In genomic region chr4:134094923-134095547, GRCm38 (mm10) we compare ENCODE assay signal across 11 mouse cellular contexts. TPM values are rescaled to one million over a fixed set of nuclear protein-coding genes. Genes with fewer than 3 reads are reported as not detected.
DNase-seq lines count a peak whose midpoint lies in the region; TF ChIP-seq lines count a peak whose summit lies in the region.
"Had no signal": no experiment of that assay in that cellular context is flagged by ENCODE, and none has a peak within 500 bp of the region (broad histone marks: within the 10 kb centered on the region; RNA-seq: fewer than 3 reads in every experiment).

Gene Cd52, minus strand, starts transcription at chr4:134095082.

- peak; percentile 27 for DNase-seq in gastrocnemius, postnatal 25 days
- DNase-seq in gastrocnemius, adult 18-20 months (ENCODE audit: low spot score) = no peak
- DNase-seq in lung, adult 18-20 months = peak; percentile 62 to 73
- DNase-seq in spleen, postnatal 36 days (ENCODE audit: low spot score in 2 of 2) = peak; percentile 93 to 94
- DNase-seq in left cerebral cortex, adult 8-10 months (ENCODE audit: low spot score in 2 of 2) = no peak
- DNase-seq in frontal cortex, postnatal 36 days (ENCODE audit: low spot score in 2 of 2) = no peak
- DNase-seq in urinary bladder, postnatal 36 days (ENCODE audit: low spot score in 2 of 2) = no peak

- TF ChIP-seq POLR2A in bone marrow, adult 2 months (IDR thresholded peaks at IDR 0.05; ENCODE audit: borderline replicate concordance, control insufficient read depth, low read depth, low read length) = peak; percentile 41; the same call in 1 of the 2 replicates

- 7% methylated on average over 3 of the region's 3 CpGs for WGBS in bone marrow, adult 2 months

- TF ChIP-seq CTCF in bone marrow, adult 2 months (IDR thresholded peaks at IDR 0.05; ENCODE audit: control insufficient read depth, insufficient read depth, low read length) = no peak

- H3K4me1 ChIP-seq in bone marrow, adult 2 months (ENCODE audit: control insufficient read depth, insufficient read depth, low read length) = peaks cover 5% of the 10 kb centered on the region

- peak within 1 kb of the TSS; percentile 91 for H3K27ac ChIP-seq in bone marrow, adult 2 months (ENCODE audit: control insufficient read depth, insufficient read depth, low read depth, low read length, poor library complexity)

- H3K4me3 ChIP-seq in bone marrow, adult 2 months (replicated peaks; ENCODE audit: control insufficient read depth, low read depth, low read length) = peak within 1 kb of the TSS; percentile 91
- H3K4me3 ChIP-seq: erythroblast, embryonic 14.5 days; myocyte had no signal

RNA-seq across cellular contexts. Expression of gene Cd52, which starts in this region (rescaled TPM):
- total RNA-seq in gastrocnemius, postnatal 25 days (2021) = 1 to 10 TPM in 1 of 2 experiments, under 1 TPM in 1; 0.61 to 1.2 TPM
- under 1 TPM; 0.84 to 1.00 TPM for total RNA-seq in gastrocnemius, adult 18-20 months (2021)
- 270 and 801 TPM in 2 replicates for polyA plus RNA-seq in bone marrow, adult 2 months (2011; ENCODE audit: insufficient read depth, insufficient read length, low replicate concordance, missing spikeins)
- total RNA-seq in left cerebral cortex, adult 8-10 months (2022) = 10 to 100 TPM in 2 of 4 experiments, 1 to 10 TPM in 2; 2.5 to 32.5 (median 12.8) TPM
- polyA plus RNA-seq: C2C12, myocyte had no signal

Comparison
In these comparisons a context has a peak if more than half of its experiments do, and no peak if none do; other contexts are left out.
1. DNase-seq: peak in gastrocnemius, postnatal 25 days (single experiment), lung, adult 18-20 months (2 of 2) and spleen, postnatal 36 days (2 of 2); none in gastrocnemius, adult 18-20 months (single experiment), left cerebral cortex, adult 8-10 months (0 of 2), frontal cortex, postnatal 36 days (0 of 2) and urinary bladder, postnatal 36 days (0 of 2).